23 mouse cellular contexts compared by ENCODE assay signal in genomic region chr11:72401068-72401467, GRCm38 (mm10). TPM values are rescaled to one million over a fixed set of nuclear protein-coding genes. Genes with fewer than 3 reads are reported as not detected.
A peak's percentile ranks its signal among the peaks of the same experiment; 100 is the strongest.
DNase-seq lines count a peak whose midpoint lies in the region; ATAC-seq and TF ChIP-seq lines count a peak whose summit lies in the region.
"Had no signal": no experiment of that assay in that cellular context is flagged by ENCODE, and none has a peak within 500 bp of the region (broad histone marks: within the 10 kb centered on the region; RNA-seq: fewer than 3 reads in every experiment).

No protein-coding gene starts in this region.

- H3K4me1 ChIP-seq in heart, embryonic 13.5 days, result peaks cover 97% of the 10 kb centered on the region
- H3K4me1 ChIP-seq in heart, embryonic 12.5 days (replicated peaks), result peaks cover 93% of the 10 kb centered on the region
- H3K4me1 ChIP-seq in ES-E14 (ENCODE audit: control insufficient read depth in 2 of 2, insufficient read depth in 2 of 2, low read length in 2 of 2, poor library complexity in 1 of 2), result peaks cover 14 to 49% of the 10 kb centered on the region in 2 experiments
- peaks cover 22% of the 10 kb centered on the region for H3K4me1 ChIP-seq in kidney, adult 2 months (ENCODE audit: control insufficient read depth, insufficient read depth, low read length)
- H3K4me1 ChIP-seq: midbrain, embryonic 13.5 days had no signal

- 78% methylated on average over 12 of the region's 12 CpGs for WGBS in heart, embryonic 13.5 days
- 86% methylated on average over 12 of the region's 12 CpGs for WGBS in heart, embryonic 12.5 days
- WGBS in kidney, adult 2 months, result 56% methylated on average over 12 of the region's 12 CpGs

- TF ChIP-seq POLR2A in kidney, adult 2 months (IDR thresholded peaks at IDR 0.05; ENCODE audit: low read depth, low read length), result no peak

- no peak for ATAC-seq in heart, embryonic 13.5 days (ENCODE audit: extremely low read depth, insufficient number of reproducible peaks, low FRiP score, low TSS enrichment)
- no peak for ATAC-seq in heart, embryonic 12.5 days (ENCODE audit: insufficient number of reproducible peaks, low FRiP score)
- ATAC-seq: forebrain, embryonic 16.5 days; intestine, embryonic 16.5 days; midbrain, embryonic 13.5 days had no signal

- peak overlapping the region; percentile 61; the same call in 1 of the 2 replicates for H3K27ac ChIP-seq in heart, embryonic 13.5 days (replicated peaks)
- H3K27ac ChIP-seq in heart, embryonic 12.5 days (ENCODE audit: poor library complexity, severe bottlenecking), result no peak overlapping the region
- peak overlapping the region; percentile 39; the same call in 1 of the 2 replicates for H3K27ac ChIP-seq in ES-E14 (ENCODE audit: insufficient read depth, low read depth, low read length, poor library complexity, severe bottlenecking)
- H3K27ac ChIP-seq in kidney, adult 2 months (ENCODE audit: insufficient read depth, low read depth, low read length), result peak overlapping the region; percentile 73
- H3K27ac ChIP-seq: liver, embryonic 13.5 days; midbrain, embryonic 13.5 days had no signal

- H3K9me3 ChIP-seq in heart, embryonic 13.5 days, result no peaks in the 10 kb centered on the region
- H3K9me3 ChIP-seq in heart, embryonic 12.5 days (replicated peaks), result no peaks in the 10 kb centered on the region
- no peaks in the 10 kb centered on the region for H3K9me3 ChIP-seq in ES-E14 (ENCODE audit: control insufficient read depth, insufficient read depth, low read depth, low read length)
- H3K9me3 ChIP-seq: G1E; liver, embryonic 13.5 days; midbrain, embryonic 13.5 days had no signal

- peaks cover 84% of the 10 kb centered on the region for H3K36me3 ChIP-seq in heart, embryonic 13.5 days
- peaks cover 71% of the 10 kb centered on the region for H3K36me3 ChIP-seq in heart, embryonic 12.5 days
- H3K36me3 ChIP-seq in ES-E14 (ENCODE audit: control insufficient read depth, insufficient read depth, low read length, poor library complexity, severe bottlenecking), result peaks cover 40% of the 10 kb centered on the region
- no peaks in the 10 kb centered on the region for H3K36me3 ChIP-seq in kidney, adult 2 months (ENCODE audit: control insufficient read depth, insufficient read depth, low read length)
- H3K36me3 ChIP-seq: G1E; liver, embryonic 13.5 days; midbrain, embryonic 13.5 days had no signal

- H3K4me2 ChIP-seq in heart, embryonic 13.5 days, result no peak overlapping the region
- no peak overlapping the region for H3K4me2 ChIP-seq in heart, embryonic 12.5 days
- H3K4me2 ChIP-seq: heart, embryonic 11.5 days; liver, embryonic 13.5 days; midbrain, embryonic 13.5 days had no signal

- no peak overlapping the region for H3K9ac ChIP-seq in heart, embryonic 13.5 days
- no peak overlapping the region for H3K9ac ChIP-seq in heart, embryonic 12.5 days
- no peak overlapping the region for H3K9ac ChIP-seq in ES-E14 (ENCODE audit: insufficient read depth, low read depth, low read length, poor library complexity, severe bottlenecking)
- H3K9ac ChIP-seq: liver, embryonic 13.5 days; midbrain, embryonic 13.5 days had no signal

- H3K4me3 ChIP-seq in heart, embryonic 13.5 days, result no peak overlapping the region
- no peak overlapping the region for H3K4me3 ChIP-seq in heart, embryonic 12.5 days
- H3K4me3 ChIP-seq in ES-E14 (ENCODE audit: insufficient read depth in 1 of 2, low read depth in 1 of 2, low read length in 2 of 2, poor library complexity in 1 of 2, severe bottlenecking in 1 of 2), result no peak overlapping the region
- H3K4me3 ChIP-seq in kidney, adult 2 months (ENCODE audit: insufficient read depth, low read depth, low read length), result no peak overlapping the region
- H3K4me3 ChIP-seq: erythroblast, embryonic 14.5 days; liver, embryonic 13.5 days; midbrain, embryonic 13.5 days had no signal

- no peak for DNase-seq in ES-E14 (ENCODE audit: low read depth, low spot score)
- DNase-seq in kidney, adult 2 months, result peak; percentile 62
- DNase-seq in kidney, postnatal 25 days, result peak; percentile 47 to 72
- DNase-seq in cerebellum, adult 8-10 months, result no peak
- no peak for DNase-seq in right cerebral cortex, adult 2 months (ENCODE audit: low spot score in 2 of 2)
- DNase-seq in right cerebral cortex, postnatal 10 days (ENCODE audit: low spot score in 2 of 2), result no peak
- DNase-seq: adrenal gland, adult 8-10 months; cerebellum, adult 2 months; gastrocnemius, postnatal 10 days; left cerebral cortex, postnatal 4 days; liver, embryonic 13.5 days; lung, postnatal 36 days; right cerebral cortex, postnatal 25 days had no signal

- in situ Hi-C loops in ES-E14 (cut with MboI; ENCODE audit: low sequenced_read_pairs in 2 of 2, unreplicated experiment in 2 of 2), result no loop called here

- TF ChIP-seq CTCF in kidney, adult 2 months (conservative IDR thresholded peaks at IDR 0.05; ENCODE audit: insufficient read depth, insufficient read length, low read depth, low read length), result no peak

- H3K27me3 ChIP-seq in heart, embryonic 13.5 days (replicated peaks), result no peaks in the 10 kb centered on the region
- no peaks in the 10 kb centered on the region for H3K27me3 ChIP-seq in heart, embryonic 12.5 days (replicated peaks)
- no peaks in the 10 kb centered on the region for H3K27me3 ChIP-seq in kidney, adult 2 months (replicated peaks; ENCODE audit: control insufficient read depth, insufficient read depth, low read length)
- H3K27me3 ChIP-seq: midbrain, embryonic 13.5 days had no signal

TF ChIP-seq in ES-E14, 5 proteins besides CTCF, POLR2A, EP300 and RAD21:
- no peak for TF ChIP-seq ZC3H11A (IDR thresholded peaks at IDR 0.05; ENCODE audit: borderline replicate concordance, low read depth, low read length)
- TF ChIP-seq HCFC1 (IDR thresholded peaks at IDR 0.05; ENCODE audit: borderline replicate concordance, insufficient read depth, low read length), result no peak
- TF ChIP-seq MAFK (IDR thresholded peaks at IDR 0.05; ENCODE audit: insufficient read depth, low read depth, low read length), result no peak
- TF ChIP-seq CHD2 (IDR thresholded peaks at IDR 0.05; ENCODE audit: low read depth, low read length), result no peak
- no peak for TF ChIP-seq ZNF384 (IDR thresholded peaks at IDR 0.05; ENCODE audit: low read depth, low read length)

RNA-seq across cellular contexts. Expression of gene Smtnl2, which starts 10.4 kb away (rescaled TPM):
- polyA plus RNA-seq in heart, embryonic 13.5 days (2015; fragmentation: Nextera tagmentation; extraction: Ambion mirVana), result 145 and 160 TPM in 2 replicates
- 191 and 194 TPM in 2 replicates for polyA plus RNA-seq in heart, embryonic 12.5 days (2016; fragmentation: Nextera tagmentation; extraction: Ambion mirVana)
- 23.6 and 26.7 TPM in 2 replicates for total RNA-seq in ES-E14 (2012; rRNA removed)
- 20.3 and 22.1 TPM in 2 replicates for polyA plus RNA-seq in kidney, adult 2 months (2012; rRNA removed)
- polyA plus RNA-seq: erythroblast, embryonic 14.5 days; G1E had no signal

RNA-seq across cellular contexts. Expression of gene Ggt6, which starts 34.3 kb away (rescaled TPM):
- not detected in 2 replicates for polyA plus RNA-seq in heart, embryonic 13.5 days (2015; fragmentation: Nextera tagmentation; extraction: Ambion mirVana)
- polyA plus RNA-seq in heart, embryonic 12.5 days (2016; fragmentation: Nextera tagmentation; extraction: Ambion mirVana), result not detected in 2 replicates
- 0.98 and 1.4 TPM in 2 replicates for total RNA-seq in ES-E14 (2012; rRNA removed)
- 24.3 and 29.3 TPM in 2 replicates for polyA plus RNA-seq in kidney, adult 2 months (2012; rRNA removed)
- total RNA-seq: hematopoietic stem cell, adult 5-6 weeks; layer of hippocampus, postnatal 14 days; left cerebral cortex, postnatal 4 days had no signal
- polyA plus RNA-seq: erythroblast, embryonic 14.5 days; forebrain, embryonic 16.5 days; G1E; heart, embryonic 11.5 days; liver, embryonic 13.5 days; midbrain, embryonic 13.5 days had no signal

RNA-seq across cellular contexts. Expression of gene Tekt1, which starts 38.8 kb away (rescaled TPM):
- polyA plus RNA-seq in heart, embryonic 13.5 days (2015; fragmentation: Nextera tagmentation; extraction: Ambion mirVana), result 0.47 and 0.55 TPM in 2 replicates
- polyA plus RNA-seq in heart, embryonic 12.5 days (2016; fragmentation: Nextera tagmentation; extraction: Ambion mirVana), result 0.32 and 0.85 TPM in 2 replicates
- total RNA-seq in ES-E14 (2012; rRNA removed), result 4.0 and 5.7 TPM in 2 replicates
- polyA plus RNA-seq in kidney, adult 2 months (2012; rRNA removed), result 0.13 TPM in 1 of 2 replicates, not detected in the other
- total RNA-seq: G1E; hematopoietic stem cell, adult 5-6 weeks had no signal
- polyA plus RNA-seq: erythroblast, embryonic 14.5 days; G1E; liver, embryonic 13.5 days had no signal

RNA-seq across cellular contexts. Expression of gene Mybbp1a, which starts 40.1 kb away (rescaled TPM):
- polyA plus RNA-seq in heart, embryonic 13.5 days (2015; fragmentation: Nextera tagmentation; extraction: Ambion mirVana), result 82.3 and 88.2 TPM in 2 replicates
- 99.5 and 106 TPM in 2 replicates for polyA plus RNA-seq in heart, embryonic 12.5 days (2016; fragmentation: Nextera tagmentation; extraction: Ambion mirVana)
- 278 and 286 TPM in 2 replicates for total RNA-seq in ES-E14 (2012; rRNA removed)
- 27.0 and 28.6 TPM in 2 replicates for polyA plus RNA-seq in kidney, adult 2 months (2012; rRNA removed)

Comparison
In these comparisons a context has a peak if more than half of its experiments do, and no peak if none do; other contexts are left out.
1. DNase-seq: peak in kidney, adult 2 months (single experiment) and kidney, postnatal 25 days (2 of 2); none in ES-E14 (single experiment), cerebellum, adult 8-10 months (single experiment), right cerebral cortex, adult 2 months (0 of 2) and right cerebral cortex, postnatal 10 days (0 of 2).
2. RNA of gene Ggt6, which starts 34.3 kb away (polyA plus RNA-seq): 24.3 to 29.3 TPM in kidney, adult 2 months; not detected in heart, embryonic 13.5 days and not detected in heart, embryonic 12.5 days; every median in the first group is over 10 times any median in the second.